Mouse (Mus musculus): ENCODE measurements around the gene Ncaph2. TPM values are rescaled to one million over a fixed set of nuclear protein-coding genes. Genes with fewer than 3 reads are reported as not detected.

Gene Ncaph2
- polyA plus RNA-seq (2015; fragmentation: Nextera tagmentation; extraction: Ambion mirVana) = 131 and 138 TPM in 2 replicates

DNA sequence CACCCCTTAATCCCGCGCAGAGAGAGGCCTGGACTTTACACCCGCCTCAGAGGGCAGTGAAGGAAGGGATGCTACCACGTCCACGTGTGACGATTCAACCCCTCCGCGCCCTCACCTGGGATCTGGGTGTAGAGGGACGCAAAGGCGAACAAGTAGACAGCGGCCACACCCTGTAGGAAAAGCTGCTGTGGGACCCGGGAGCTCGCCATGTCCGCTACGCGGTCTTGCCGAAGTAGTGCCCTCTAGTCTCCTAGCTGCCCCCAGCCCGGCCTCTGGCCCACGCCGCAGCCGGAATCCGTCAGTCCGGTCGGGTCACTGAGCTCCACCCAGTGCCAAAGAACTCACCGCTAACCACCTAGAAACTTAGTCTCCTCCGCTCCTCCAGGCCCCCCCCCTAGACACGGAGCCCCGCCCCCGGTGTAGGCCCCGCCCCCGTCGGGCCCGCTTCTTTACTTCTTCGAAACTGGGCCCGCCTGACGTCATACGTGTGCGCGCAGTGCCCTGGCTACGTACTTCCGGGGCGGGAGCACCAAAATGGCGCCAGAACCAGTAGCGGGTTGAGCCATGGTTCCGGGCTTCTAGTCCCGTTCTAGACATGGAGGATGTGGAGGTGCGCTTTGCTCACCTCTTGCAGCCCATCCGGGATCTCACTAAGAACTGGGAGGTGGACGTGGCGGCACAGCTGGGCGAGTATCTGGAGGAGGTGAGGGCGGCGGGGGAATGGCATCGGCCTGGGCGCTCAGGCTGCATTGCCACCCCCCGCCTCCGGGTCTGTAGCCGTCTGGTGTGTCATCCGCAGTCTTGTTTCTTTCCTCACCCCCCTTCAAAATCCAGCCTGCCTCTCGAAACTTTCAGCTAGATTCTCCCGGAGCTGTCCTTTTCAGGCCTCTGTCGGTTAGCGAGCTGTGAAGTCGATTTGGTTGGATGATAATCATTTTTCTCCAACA is at the start of gene Ncaph2, which contains the start of gene Lmf2:
TSS of gene Ncaph2 (plus strand) at position 479 of the 947 bp plus-strand sequence.
TSS of gene Lmf2 (minus strand) at position 419 of the 947 bp plus-strand sequence.
- peak within 1 kb of the TSS; percentile 86 for H3K9ac ChIP-seq
- H3K9me3 ChIP-seq = no peaks in the 10 kb centered on the region
- H3K36me3 ChIP-seq = peaks cover 39% of the 10 kb centered on the region
- ATAC-seq = peak; percentile 95
- WGBS = under 1% methylated on average over 64 of the region's 64 CpGs
- H3K27me3 ChIP-seq (replicated peaks) = no peaks in the 10 kb centered on the region
- H3K4me1 ChIP-seq (replicated peaks) = peaks cover 16% of the 10 kb centered on the region
- peak within 1 kb of the TSS; percentile 86 for H3K27ac ChIP-seq
- peak within 1 kb of the TSS; percentile 74 for H3K4me2 ChIP-seq (replicated peaks)
- peak within 1 kb of the TSS; percentile 78 for H3K4me3 ChIP-seq (replicated peaks)

DNA sequence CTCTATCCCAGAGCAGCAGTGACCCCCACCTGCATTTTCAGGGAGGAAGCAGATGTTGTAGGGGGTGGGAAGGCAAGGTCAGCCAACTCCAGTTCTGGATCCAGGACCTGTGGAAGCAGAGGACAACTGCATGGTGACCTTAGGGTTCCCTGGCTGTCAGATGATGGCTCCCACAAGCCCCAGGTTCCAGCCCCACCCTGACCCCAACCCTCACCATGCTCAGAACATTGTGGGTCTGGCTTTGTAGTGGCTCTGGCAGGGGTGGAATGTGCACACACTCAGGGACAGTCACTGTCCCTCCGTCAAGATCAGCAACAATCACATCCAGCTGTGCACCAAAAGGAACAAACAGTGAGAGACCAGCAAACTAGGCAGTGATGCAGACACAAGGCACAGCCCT is 49.6 kb upstream of the Ncaph2 start:
- no peaks in the 10 kb centered on the region for H3K27me3 ChIP-seq (replicated peaks)
- no peak for ATAC-seq
- H3K4me3 ChIP-seq (replicated peaks) = no peak overlapping the region
- 83% methylated on average over 1 of the region's 1 CpGs for WGBS
- peaks cover 42% of the 10 kb centered on the region for H3K36me3 ChIP-seq
- H3K27ac ChIP-seq = no peak overlapping the region
- H3K9me3 ChIP-seq = no peaks in the 10 kb centered on the region
- H3K4me1 ChIP-seq (replicated peaks) = no peaks in the 10 kb centered on the region
- no peak overlapping the region for H3K4me2 ChIP-seq (replicated peaks)
- no peak overlapping the region for H3K9ac ChIP-seq

DNA sequence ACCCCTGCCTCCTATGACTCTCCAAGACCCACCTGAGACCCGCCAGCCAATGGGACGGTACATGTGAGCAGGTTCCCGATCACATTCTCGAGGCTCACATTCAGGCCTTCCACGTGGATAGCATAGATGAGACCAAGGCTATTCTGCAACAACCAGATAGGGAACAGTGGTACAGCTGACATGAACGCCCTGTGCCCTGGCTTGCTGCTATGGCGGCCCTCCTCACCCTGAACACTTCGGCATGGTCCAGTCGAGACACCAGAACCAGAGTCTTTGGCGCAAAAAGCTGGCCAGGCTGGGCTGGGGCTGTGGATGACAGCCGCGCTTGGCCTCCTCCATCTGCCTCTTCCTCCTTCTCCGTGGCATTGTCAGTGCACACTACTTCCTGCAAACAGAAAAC is 48.1 kb upstream of the Ncaph2 start:
- WGBS = 89% methylated on average over 13 of the region's 13 CpGs
- H3K27me3 ChIP-seq (replicated peaks) = no peaks in the 10 kb centered on the region
- peaks cover 35% of the 10 kb centered on the region; the same call in 1 of the 2 replicates for H3K36me3 ChIP-seq

DNA sequence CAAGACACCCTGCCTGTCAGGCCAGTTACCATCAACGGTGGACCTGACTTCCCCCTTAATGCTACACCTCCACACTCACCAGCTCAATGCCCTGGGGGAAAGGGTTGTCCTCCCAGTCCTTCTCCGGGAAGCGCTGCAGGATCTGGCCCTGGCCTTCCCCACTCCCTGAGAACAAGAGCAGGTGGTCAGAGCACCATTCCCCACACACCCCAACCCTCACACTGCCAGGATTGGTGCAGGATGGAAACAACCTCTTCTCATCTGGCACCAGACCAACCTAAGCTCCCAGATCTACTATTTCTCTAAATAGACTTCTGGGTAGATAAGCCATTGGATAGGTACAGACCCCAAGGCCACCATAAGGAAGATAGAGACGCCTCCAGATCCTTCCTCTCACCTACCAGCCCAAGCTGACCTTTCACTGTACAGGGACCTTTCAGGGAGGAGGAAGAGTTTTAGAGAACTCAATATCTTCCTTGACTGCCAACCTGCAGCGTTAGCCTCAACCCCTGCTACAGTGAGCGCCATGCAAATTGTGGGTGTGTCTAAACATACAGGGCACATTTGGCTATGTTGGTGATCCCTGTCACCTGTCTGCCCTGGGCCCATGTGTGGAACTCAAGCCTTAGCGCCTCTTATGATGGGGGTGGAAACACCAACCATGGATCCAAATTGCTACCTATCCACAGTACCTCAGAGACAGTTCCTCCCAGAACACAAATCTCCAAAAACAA is 46.9 kb upstream of the Ncaph2 start:
- Histone ChIP-seq H3K27me3 (replicated peaks) (no peaks in the 10 kb centered on the region), H3K4me1 (replicated peaks) (peaks cover 14% of the 10 kb centered on the region), H3K27ac (no peak overlapping the region), H3K9me3 (no peaks in the 10 kb centered on the region), H3K36me3 (peaks cover 26% of the 10 kb centered on the region; the same call in 1 of the 2 replicates), H3K4me2 (replicated peaks) (no peak overlapping the region), H3K9ac (no peak overlapping the region), H3K4me3 (replicated peaks) (no peak overlapping the region)
- WGBS = 82% methylated on average over 7 of the region's 7 CpGs
- 0 out of 2 replicates have a peak, but pooled peaks have one; percentile 24 for ATAC-seq

More for the DNA sequence above, 48.1 kb upstream of the Ncaph2 start:
- no peak overlapping the region for H3K4me2 ChIP-seq (replicated peaks)
- H3K9ac ChIP-seq = no peak overlapping the region
- no peak overlapping the region for H3K27ac ChIP-seq
- ATAC-seq = no peak
- H3K4me1 ChIP-seq (replicated peaks) = 0 out of 2 replicates have a peak, but pooled peaks cover 4% of the 10 kb centered on the region
- no peak overlapping the region for H3K4me3 ChIP-seq (replicated peaks)
- H3K9me3 ChIP-seq = no peaks in the 10 kb centered on the region

DNA sequence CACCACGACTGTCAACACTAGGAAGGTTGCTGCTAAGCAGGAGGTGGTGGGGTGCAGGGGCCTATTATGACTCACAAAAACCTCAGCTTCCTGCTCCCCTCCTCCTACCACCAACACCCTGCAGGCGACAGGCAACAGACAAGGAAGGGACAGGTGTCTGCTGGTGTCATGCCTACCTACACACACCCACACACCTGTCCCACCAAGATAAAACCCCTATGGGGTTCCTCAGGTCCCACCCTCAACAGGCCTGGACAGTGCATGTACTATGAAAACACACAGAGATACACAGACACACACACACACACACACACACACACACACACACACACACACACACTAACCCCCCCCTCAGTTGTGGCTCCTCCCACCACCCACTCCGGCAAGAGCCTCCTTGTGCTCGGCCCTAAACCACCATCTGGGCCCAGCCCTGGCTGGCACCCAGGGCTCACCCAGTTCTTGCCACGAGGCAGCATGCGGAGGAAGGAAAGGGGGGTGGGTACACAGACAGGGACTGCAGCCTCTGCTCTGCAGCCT is 45.5 kb upstream of the Ncaph2 start:
- H3K4me3 ChIP-seq (replicated peaks) = no peak overlapping the region
- no peaks in the 10 kb centered on the region for H3K27me3 ChIP-seq (replicated peaks)
- peaks cover 13% of the 10 kb centered on the region; the same call in 1 of the 2 replicates for H3K36me3 ChIP-seq
- no peak for ATAC-seq
- no peak overlapping the region for H3K27ac ChIP-seq
- H3K4me2 ChIP-seq (replicated peaks) = no peak overlapping the region
- H3K4me1 ChIP-seq (replicated peaks) = peaks cover 21% of the 10 kb centered on the region
- H3K9ac ChIP-seq = no peak overlapping the region
- 67% methylated on average over 6 of the region's 6 CpGs for WGBS
- H3K9me3 ChIP-seq = no peaks in the 10 kb centered on the region

DNA sequence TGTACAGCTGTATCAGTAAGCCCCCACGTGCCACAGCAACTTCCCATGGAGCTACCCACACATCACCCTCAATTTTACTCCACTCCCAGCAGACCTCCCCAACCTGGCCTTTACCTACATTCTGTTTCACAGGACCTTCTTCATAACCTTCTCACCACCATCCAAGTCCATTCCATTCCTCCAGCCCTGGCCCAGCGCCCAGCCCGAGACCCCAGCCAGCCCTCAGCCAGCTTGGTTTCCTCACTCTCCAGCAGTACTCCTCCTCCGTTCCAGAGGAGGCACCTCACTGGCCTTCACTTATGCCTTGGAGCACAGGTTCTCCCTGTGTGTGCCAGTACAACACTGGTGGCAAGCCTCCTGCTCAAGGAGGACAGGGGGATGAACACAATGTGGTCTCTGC is 42.2 kb upstream of the Ncaph2 start:
- peaks cover 21% of the 10 kb centered on the region for H3K4me1 ChIP-seq (replicated peaks)
- H3K27ac ChIP-seq = no peak overlapping the region
- H3K27me3 ChIP-seq (replicated peaks) = no peaks in the 10 kb centered on the region
- 0 out of 2 replicates have a peak overlapping the region, but pooled peaks have one; percentile 29 for H3K4me2 ChIP-seq (replicated peaks)
- no peak overlapping the region for H3K9ac ChIP-seq
- ATAC-seq = no peak
- no peaks in the 10 kb centered on the region for H3K36me3 ChIP-seq
- no peaks in the 10 kb centered on the region for H3K9me3 ChIP-seq
- 64% methylated on average over 4 of the region's 4 CpGs for WGBS
- no peak overlapping the region for H3K4me3 ChIP-seq (replicated peaks)

DNA sequence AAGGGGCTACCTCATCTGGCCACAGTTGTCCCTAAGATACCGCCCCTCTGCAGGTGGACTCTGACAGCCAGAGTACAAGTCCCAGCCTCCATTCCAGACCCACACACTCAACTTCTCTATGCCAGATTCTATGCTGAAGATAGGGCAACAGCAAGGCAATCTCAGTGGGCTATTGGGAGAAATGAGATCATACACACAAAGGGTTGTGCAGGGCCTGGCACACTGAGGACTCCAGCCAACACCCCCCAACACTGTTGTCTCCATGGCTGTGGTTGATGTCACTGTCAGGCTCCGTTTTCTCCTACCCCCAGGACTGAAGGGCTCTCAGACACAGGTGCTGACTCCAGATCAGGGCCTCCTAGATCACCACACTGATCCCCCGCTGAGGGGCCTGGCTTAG is 41.4 kb upstream of the Ncaph2 start:
- no peaks in the 10 kb centered on the region for H3K36me3 ChIP-seq
- no peaks in the 10 kb centered on the region for H3K27me3 ChIP-seq (replicated peaks)
- H3K4me3 ChIP-seq (replicated peaks) = peak overlapping the region; percentile 89
- H3K27ac ChIP-seq = no peak overlapping the region
- peaks cover 21% of the 10 kb centered on the region for H3K4me1 ChIP-seq (replicated peaks)
- peak overlapping the region; percentile 91 for H3K9ac ChIP-seq
- H3K4me2 ChIP-seq (replicated peaks) = peak overlapping the region; percentile 82
- no peak for ATAC-seq
- 29% methylated on average over 3 of the region's 3 CpGs for WGBS
- no peaks in the 10 kb centered on the region for H3K9me3 ChIP-seq

DNA sequence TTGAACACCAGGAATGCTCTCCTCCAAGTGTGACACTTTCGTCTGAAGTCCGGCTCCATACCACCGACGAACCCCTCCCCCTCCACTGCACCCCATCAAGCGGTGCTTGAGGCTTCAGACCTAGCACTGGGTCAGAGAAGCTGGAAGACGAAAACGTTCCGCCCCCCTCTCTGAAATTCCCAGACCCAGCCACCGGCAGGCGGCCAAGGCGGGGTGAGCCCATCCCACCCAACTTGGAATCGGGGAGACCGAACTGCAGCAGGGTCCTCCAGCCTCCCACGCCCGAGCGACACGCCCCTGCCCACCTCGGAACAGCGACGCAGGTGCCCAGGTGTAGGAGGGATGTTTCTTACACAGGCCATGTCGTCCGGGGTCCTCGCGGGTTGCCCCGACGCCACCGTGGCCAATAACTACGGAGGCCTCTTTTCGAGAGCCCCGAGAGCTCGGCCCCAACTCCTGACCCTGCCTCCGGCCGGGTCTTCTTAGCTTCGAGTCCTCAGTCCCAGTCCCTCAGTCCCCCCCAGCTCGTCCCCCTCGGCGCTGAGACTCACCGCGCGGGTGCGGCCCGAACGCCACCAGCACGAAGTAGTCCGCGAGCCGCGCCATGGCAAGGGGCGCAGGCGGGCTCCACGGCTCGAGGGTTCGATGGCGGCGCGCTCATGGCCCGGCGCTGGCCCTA is 40.9 kb upstream of the Ncaph2 start:
- ATAC-seq = peak; percentile 37
- Histone ChIP-seq H3K4me2 (replicated peaks) (peak overlapping the region; percentile 82), H3K4me3 (replicated peaks) (peak overlapping the region; percentile 89), H3K4me1 (replicated peaks) (peaks cover 21% of the 10 kb centered on the region), H3K27ac (peak overlapping the region; percentile 49; the same call in 1 of the 2 replicates), H3K36me3 (no peaks in the 10 kb centered on the region), H3K9me3 (no peaks in the 10 kb centered on the region), H3K27me3 (replicated peaks) (no peaks in the 10 kb centered on the region), H3K9ac (peak overlapping the region; percentile 91)
- under 1% methylated on average over 58 of the region's 58 CpGs for WGBS

DNA sequence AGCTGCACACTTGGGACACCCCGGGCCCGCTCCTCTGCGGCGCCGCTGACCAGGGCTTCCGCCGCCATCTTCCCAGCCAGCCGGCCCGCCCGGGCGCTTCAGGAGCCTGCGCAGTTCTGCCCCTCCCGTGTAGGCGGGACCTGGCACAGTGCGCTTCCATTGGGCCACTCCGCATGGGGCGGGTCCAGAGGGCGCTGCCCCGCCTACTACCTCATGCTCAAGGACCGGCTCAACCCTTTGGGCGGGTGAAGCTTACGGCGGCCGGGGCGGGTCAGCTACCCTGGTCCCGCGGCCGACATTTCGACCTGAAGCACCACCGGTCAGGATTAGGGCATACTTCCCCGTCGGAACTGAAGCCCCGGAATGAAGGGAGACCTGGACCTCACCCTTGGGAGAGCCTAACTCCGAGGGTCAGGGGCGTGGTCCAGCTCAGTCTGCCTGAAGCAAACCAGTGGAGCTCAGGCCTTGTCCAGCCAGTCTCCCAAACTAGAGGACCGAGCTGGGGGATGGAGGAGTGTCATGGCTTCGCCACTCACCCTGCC is 40.3 kb upstream of the Ncaph2 start, which contains the start of gene Sbf1:
TSS of gene Sbf1 (minus strand) at position 122 of the 542 bp plus-strand sequence.
- peak within 1 kb of the TSS; percentile 82 for H3K4me2 ChIP-seq (replicated peaks)
- peak; percentile 100 for ATAC-seq
- H3K27ac ChIP-seq = peak within 1 kb of the TSS; percentile 49; the same call in 1 of the 2 replicates
- H3K4me1 ChIP-seq (replicated peaks) = peaks cover 21% of the 10 kb centered on the region
- H3K9me3 ChIP-seq = no peaks in the 10 kb centered on the region
- H3K27me3 ChIP-seq (replicated peaks) = no peaks in the 10 kb centered on the region
- H3K4me3 ChIP-seq (replicated peaks) = peak within 1 kb of the TSS; percentile 89
- WGBS = under 1% methylated on average over 36 of the region's 37 CpGs
- peak within 1 kb of the TSS; percentile 91 for H3K9ac ChIP-seq
- no peaks in the 10 kb centered on the region for H3K36me3 ChIP-seq

DNA sequence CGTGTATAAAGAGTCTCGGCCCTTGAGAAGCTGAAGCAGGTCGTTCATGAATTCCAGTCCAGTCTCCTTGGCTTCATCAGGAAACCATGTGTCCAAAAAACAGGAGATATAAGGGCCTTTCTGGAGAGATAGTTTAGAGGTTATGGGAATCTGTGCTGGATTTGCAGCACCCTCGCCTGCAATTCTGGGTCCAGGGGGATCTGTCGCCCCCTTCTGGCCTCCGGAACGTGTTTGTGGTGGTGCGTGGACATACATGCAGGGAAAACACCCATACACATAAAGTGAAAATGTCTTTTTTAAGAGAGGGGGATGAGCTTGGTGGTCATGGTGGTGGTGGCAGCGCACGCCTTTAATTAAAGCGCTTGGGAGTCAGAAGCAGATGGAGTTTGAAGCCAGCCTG is 39.4 kb upstream of the Ncaph2 start:
- Histone ChIP-seq H3K27me3 (replicated peaks) (no peaks in the 10 kb centered on the region), H3K9me3 (no peaks in the 10 kb centered on the region), H3K27ac (no peak overlapping the region), H3K9ac (no peak overlapping the region), H3K4me3 (replicated peaks) (no peak overlapping the region), H3K4me2 (replicated peaks) (0 out of 2 replicates have a peak overlapping the region, but pooled peaks have one; percentile 66), H3K4me1 (replicated peaks) (peaks cover 21% of the 10 kb centered on the region), H3K36me3 (no peaks in the 10 kb centered on the region)
- WGBS = 73% methylated on average over 11 of the region's 11 CpGs
- no peak for ATAC-seq

DNA sequence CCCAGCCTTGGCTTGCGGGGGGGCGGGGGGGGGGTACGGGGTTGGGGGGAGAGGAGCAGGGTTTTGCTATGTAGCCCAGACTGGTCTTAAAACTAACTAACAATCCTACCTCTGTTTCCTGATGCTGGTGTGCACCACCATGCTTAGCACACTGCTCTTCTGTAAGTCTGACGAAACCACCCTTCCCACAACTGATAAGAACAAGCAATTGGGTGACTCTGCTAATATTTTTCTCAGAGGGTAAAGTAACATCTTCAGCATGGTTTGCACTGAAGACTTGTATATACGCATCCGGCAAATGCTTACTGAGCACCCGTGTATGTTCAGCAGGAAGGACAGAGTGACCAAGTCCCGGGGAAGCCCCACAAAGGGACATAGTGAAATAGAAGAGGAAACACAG is 34.3 kb upstream of the Ncaph2 start:
- no peak overlapping the region for H3K27ac ChIP-seq
- ATAC-seq = no peak
- H3K4me1 ChIP-seq (replicated peaks) = 0 out of 2 replicates have a peak, but pooled peaks cover 6% of the 10 kb centered on the region
- H3K4me2 ChIP-seq (replicated peaks) = no peak overlapping the region
- no peak overlapping the region for H3K9ac ChIP-seq
- no peak overlapping the region for H3K4me3 ChIP-seq (replicated peaks)
- 78% methylated on average over 8 of the region's 8 CpGs for WGBS
- peaks cover 12% of the 10 kb centered on the region for H3K27me3 ChIP-seq (replicated peaks)
- no peaks in the 10 kb centered on the region for H3K36me3 ChIP-seq
- H3K9me3 ChIP-seq = no peaks in the 10 kb centered on the region

All from intestine, embryonic 15.5 days (tissue).